Mouse (Mus musculus): ENCODE data around the gene Hirip3.

DNA sequence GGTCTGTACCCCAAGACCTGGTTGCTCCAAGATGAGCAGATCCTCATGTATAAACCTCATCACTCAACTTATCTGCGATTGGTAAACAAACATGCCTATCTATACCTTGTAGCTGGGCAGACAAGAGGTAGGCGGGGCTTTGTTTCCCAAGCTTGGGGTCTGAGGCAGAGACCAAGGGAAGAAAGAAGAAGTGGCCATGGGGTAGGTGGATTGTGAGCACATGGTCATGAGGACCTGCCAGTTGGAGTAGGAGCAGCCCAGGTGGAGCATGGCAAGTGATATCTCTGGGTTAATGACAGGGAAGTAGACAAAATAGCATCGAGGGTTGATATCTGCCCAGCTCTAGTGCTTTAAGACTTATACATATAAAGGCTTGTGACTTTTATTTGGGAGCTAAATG is 53.1 kb downstream of the Hirip3 start:
- TF ChIP-seq GATA1 (IDR thresholded peaks at IDR 0.05; ENCODE audit: low read length) (no peak), TAL1 (IDR thresholded peaks at IDR 0.05; ENCODE audit: low read length) (no peak)

Measured in erythroblast, embryonic 14.5 days (primary cell).